Mouse (Mus musculus) spleen, postnatal 14 days (tissue): ENCODE measurements around the gene Kcnk10.

Experiments used
- DNase-seq, 2 experiments: peaks; one replicate each; pipeline ENCODE4 v3.0.0; 2021 to 2022; ENCODE audit warnings: low spot score in 2 of 2

The Kcnk10 gene

GRCm38 (mm10) chr12:98571896-98572680 is 6.0 kb downstream of the Kcnk10 start:
- no peak for DNase-seq

GRCm38 (mm10) chr12:98569380-98569779 is 8.7 kb downstream of the Kcnk10 start:
- DNase-seq: no peak

GRCm38 (mm10) chr12:98567877-98568276 is 10.2 kb downstream of the Kcnk10 start:
- no peak for DNase-seq

- no peak for DNase-seq
Observed at GRCm38 (mm10) chr12:98564383-98564782, 13.7 kb downstream of the Kcnk10 start.

- DNase-seq: no peak
Observed at GRCm38 (mm10) chr12:98563261-98563660, 14.8 kb downstream of the Kcnk10 start.

- no peak for DNase-seq
Observed at GRCm38 (mm10) chr12:98562341-98562977, 15.7 kb downstream of the Kcnk10 start.

GRCm38 (mm10) chr12:98560038-98560437 is 18.1 kb downstream of the Kcnk10 start:
- DNase-seq: no peak

GRCm38 (mm10) chr12:98557013-98557677 is 21.0 kb downstream of the Kcnk10 start:
- no peak for DNase-seq

- no peak for DNase-seq
Observed at GRCm38 (mm10) chr12:98549981-98550380, 28.1 kb downstream of the Kcnk10 start.

- no peak for DNase-seq
Observed at GRCm38 (mm10) chr12:98548141-98548540, 30.0 kb downstream of the Kcnk10 start.

GRCm38 (mm10) chr12:98545875-98546274 is 32.2 kb downstream of the Kcnk10 start:
- no peak for DNase-seq

GRCm38 (mm10) chr12:98545251-98545560 is 32.9 kb downstream of the Kcnk10 start:
- no peak for DNase-seq

GRCm38 (mm10) chr12:98544545-98545250 is 33.4 kb downstream of the Kcnk10 start:
- no peak for DNase-seq

- DNase-seq: no peak
Observed at GRCm38 (mm10) chr12:98536760-98537159, 41.4 kb downstream of the Kcnk10 start.

GRCm38 (mm10) chr12:98536036-98536435 is 42.1 kb downstream of the Kcnk10 start:
- DNase-seq: no peak

- DNase-seq: no peak
Observed at GRCm38 (mm10) chr12:98535494-98535901, 42.6 kb downstream of the Kcnk10 start.

GRCm38 (mm10) chr12:98528635-98529034 is 49.5 kb downstream of the Kcnk10 start:
- no peak for DNase-seq

GRCm38 (mm10) chr12:98525361-98525760 is 52.7 kb downstream of the Kcnk10 start:
- DNase-seq: no peak

GRCm38 (mm10) chr12:98524331-98525311 is 53.5 kb downstream of the Kcnk10 start:
- DNase-seq: no peak

- DNase-seq: no peak
Observed at GRCm38 (mm10) chr12:98521311-98521710, 56.8 kb downstream of the Kcnk10 start.

GRCm38 (mm10) chr12:98520568-98520931 is 57.6 kb downstream of the Kcnk10 start:
- DNase-seq: no peak
